Comparison of ENCODE assay signal across 24 mouse cellular contexts in the genomic region with DNA sequence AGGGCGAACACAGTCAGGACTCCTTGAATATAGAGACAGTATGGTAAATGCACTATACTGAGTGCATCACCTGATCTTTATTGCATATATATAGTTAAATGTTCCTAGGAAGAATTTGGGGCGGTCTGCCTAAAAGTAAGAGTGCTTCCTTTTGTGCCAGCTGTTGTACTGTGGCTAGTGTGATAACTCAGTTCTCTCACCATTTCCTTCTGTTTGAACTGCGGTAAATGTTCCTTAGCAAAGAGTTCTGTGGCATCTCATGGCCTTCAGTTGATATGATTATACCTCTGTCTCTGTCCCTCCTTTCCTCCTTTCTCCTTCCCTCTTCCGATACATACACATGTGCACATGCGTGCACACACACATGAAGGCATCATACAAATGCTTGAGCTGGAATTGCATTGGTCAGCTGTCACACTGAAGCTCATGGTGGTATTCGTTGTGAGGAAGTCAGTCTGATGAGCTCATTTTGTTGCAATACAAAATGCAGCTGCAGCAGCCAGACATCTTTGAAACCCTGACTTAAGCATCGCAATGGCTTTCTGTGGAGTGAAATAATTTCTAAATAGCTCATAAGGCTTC.
A peak's percentile ranks its signal among the peaks of the same experiment; 100 is the strongest.
DNase-seq lines count a peak whose midpoint lies in the region; ATAC-seq and TF ChIP-seq lines count a peak whose summit lies in the region.
"Had no signal": no experiment of that assay in that cellular context is flagged by ENCODE, and none has a peak within 500 bp of the region (broad histone marks: within the 10 kb centered on the region; RNA-seq: fewer than 3 reads in every experiment).

No protein-coding gene starts in this region.

- TF ChIP-seq POLR2A in thymus, adult 2 months (IDR thresholded peaks at IDR 0.05; ENCODE audit: control insufficient read depth, extremely low read depth, insufficient read depth, low read length, poor library complexity) = no peak

- H3K79me2 ChIP-seq in macrophage (ENCODE audit: inconsistent target) = peaks cover 99% of the 10 kb centered on the region

- no peak overlapping the region for H3K9ac ChIP-seq in forebrain, embryonic 16.5 days (replicated peaks; ENCODE audit: low read depth, low read length)
- H3K9ac ChIP-seq in forebrain, embryonic 11.5 days (ENCODE audit: low read length) = no peak overlapping the region
- H3K9ac ChIP-seq: heart, embryonic 15.5 days; hindbrain, embryonic 15.5 days; intestine, embryonic 15.5 days; limb, embryonic 13.5 days; liver, embryonic 15.5 days; midbrain, embryonic 13.5 days; stomach, embryonic 15.5 days had no signal

- H3K4me2 ChIP-seq in forebrain, embryonic 16.5 days (ENCODE audit: low read length) = no peak overlapping the region
- H3K4me2 ChIP-seq in forebrain, embryonic 11.5 days (ENCODE audit: low read depth, low read length, severe bottlenecking) = no peak overlapping the region
- H3K4me2 ChIP-seq: heart, embryonic 15.5 days; hindbrain, embryonic 15.5 days; intestine, embryonic 15.5 days; limb, embryonic 13.5 days; liver, embryonic 15.5 days; midbrain, embryonic 13.5 days; stomach, embryonic 15.5 days had no signal

- TF ChIP-seq CTCF in thymus, adult 2 months (IDR thresholded peaks at IDR 0.05; ENCODE audit: borderline replicate concordance, control insufficient read depth, extremely low read depth, insufficient read depth, low read length, poor library complexity) = no peak

- 0 out of 2 replicates have a peak overlapping the region, but pooled peaks have one; percentile 20 for H3K27ac ChIP-seq in forebrain, embryonic 16.5 days (ENCODE audit: low read length)
- no peak overlapping the region for H3K27ac ChIP-seq in forebrain, embryonic 11.5 days (ENCODE audit: low read depth, low read length)
- H3K27ac ChIP-seq in thymus, adult 2 months (ENCODE audit: control insufficient read depth, insufficient read depth, low read length) = peak overlapping the region; percentile 43
- H3K27ac ChIP-seq in macrophage = peak overlapping the region; percentile 69
- H3K27ac ChIP-seq: heart, adult 2 months; heart, embryonic 15.5 days; hindbrain, embryonic 15.5 days; intestine, embryonic 15.5 days; limb, embryonic 13.5 days; liver, embryonic 15.5 days; midbrain, embryonic 13.5 days; stomach, embryonic 15.5 days had no signal

- ATAC-seq in forebrain, embryonic 16.5 days = no peak
- no peak for ATAC-seq in forebrain, embryonic 11.5 days (replicated peaks; ENCODE audit: low FRiP score)
- ATAC-seq: forebrain, embryonic 14.5 days; intestine, embryonic 15.5 days; midbrain, embryonic 13.5 days had no signal

- H3K9me3 ChIP-seq in forebrain, embryonic 16.5 days (ENCODE audit: control insufficient read depth, low read length) = no peaks in the 10 kb centered on the region
- H3K9me3 ChIP-seq in forebrain, embryonic 11.5 days (ENCODE audit: control insufficient read depth, low read length) = no peaks in the 10 kb centered on the region
- H3K9me3 ChIP-seq: heart, embryonic 15.5 days; hindbrain, embryonic 15.5 days; intestine, embryonic 15.5 days; limb, embryonic 13.5 days; liver, embryonic 15.5 days; midbrain, embryonic 13.5 days; stomach, embryonic 15.5 days had no signal

- DNase-seq in forebrain, embryonic 11.5 days (ENCODE audit: low spot score) = no peak
- DNase-seq in thymus, adult 2 months = no peak
- DNase-seq in thymus, postnatal 36 days = no peak
- no peak for DNase-seq in kidney, postnatal 10 days
- no peak for DNase-seq in natural killer cell, adult 2 months (ENCODE audit: low spot score in 2 of 2)
- DNase-seq: adrenal gland, postnatal 10 days; cerebellum, adult 8-10 months; cerebellum, postnatal 36 days; gastrocnemius, postnatal 14 days; heart, adult 2 months; heart, postnatal 4 days; kidney, adult 9 months; kidney, postnatal 36 days; lung, postnatal 4 days had no signal

- WGBS in forebrain, embryonic 16.5 days = 87% methylated on average over 7 of the region's 7 CpGs
- WGBS in forebrain, embryonic 11.5 days = 94% methylated on average over 7 of the region's 7 CpGs
- WGBS in thymus, adult 2 months = 18% methylated on average over 7 of the region's 7 CpGs
- 21% methylated on average over 7 of the region's 7 CpGs for WGBS in macrophage (ENCODE audit: missing documents)

- H3K36me3 ChIP-seq in forebrain, embryonic 16.5 days (ENCODE audit: control insufficient read depth, insufficient read depth) = no peaks in the 10 kb centered on the region
- H3K36me3 ChIP-seq in forebrain, embryonic 11.5 days (ENCODE audit: control insufficient read depth, insufficient read depth, low read length) = no peaks in the 10 kb centered on the region
- H3K36me3 ChIP-seq in thymus, adult 2 months (ENCODE audit: control insufficient read depth, insufficient read depth, low read length) = no peaks in the 10 kb centered on the region
- H3K36me3 ChIP-seq in macrophage (ENCODE audit: inconsistent target) = no peaks in the 10 kb centered on the region
- H3K36me3 ChIP-seq: heart, embryonic 15.5 days; hindbrain, embryonic 15.5 days; intestine, embryonic 15.5 days; limb, embryonic 13.5 days; midbrain, embryonic 13.5 days; stomach, embryonic 15.5 days had no signal

- H3K4me3 ChIP-seq in forebrain, embryonic 16.5 days (replicated peaks; ENCODE audit: low read length) = no peak overlapping the region
- no peak overlapping the region for H3K4me3 ChIP-seq in forebrain, embryonic 11.5 days (ENCODE audit: low read depth, low read length)
- no peak overlapping the region for H3K4me3 ChIP-seq in thymus, adult 2 months (ENCODE audit: control insufficient read depth, insufficient read depth, low read length)
- no peak overlapping the region for H3K4me3 ChIP-seq in macrophage (ENCODE audit: inconsistent target)
- H3K4me3 ChIP-seq: heart, adult 2 months; heart, embryonic 15.5 days; hindbrain, embryonic 15.5 days; intestine, embryonic 15.5 days; limb, embryonic 13.5 days; liver, embryonic 15.5 days; midbrain, embryonic 13.5 days; stomach, embryonic 15.5 days had no signal

- H3K27me3 ChIP-seq in forebrain, embryonic 16.5 days (replicated peaks; ENCODE audit: control insufficient read depth, insufficient read depth, low read length) = no peaks in the 10 kb centered on the region
- H3K27me3 ChIP-seq in forebrain, embryonic 11.5 days (ENCODE audit: control insufficient read depth, insufficient read depth, low read length) = no peaks in the 10 kb centered on the region
- no peaks in the 10 kb centered on the region for H3K27me3 ChIP-seq in thymus, adult 2 months (ENCODE audit: control insufficient read depth, insufficient read depth, low read length)
- H3K27me3 ChIP-seq: heart, embryonic 15.5 days; hindbrain, embryonic 15.5 days; intestine, embryonic 15.5 days; limb, embryonic 13.5 days; liver, embryonic 15.5 days; stomach, embryonic 15.5 days had no signal

- peaks cover 14% of the 10 kb centered on the region for H3K4me1 ChIP-seq in forebrain, embryonic 16.5 days (replicated peaks; ENCODE audit: control insufficient read depth, insufficient read depth, low read length)
- 0 out of 2 replicates have a peak, but pooled peaks cover 2% of the 10 kb centered on the region for H3K4me1 ChIP-seq in forebrain, embryonic 11.5 days (replicated peaks; ENCODE audit: control insufficient read depth, insufficient read depth, low read length)
- peaks cover 41% of the 10 kb centered on the region for H3K4me1 ChIP-seq in thymus, adult 2 months (replicated peaks; ENCODE audit: control insufficient read depth, insufficient read depth, low read length)
